In genomic region chr1:181232307-181233027, GRCm38 (mm10) we compare ENCODE assay signal across 8 mouse cellular contexts. TPM values are rescaled to one million over a fixed set of nuclear protein-coding genes. Genes with fewer than 3 reads are reported as not detected.
A peak's percentile ranks its signal among the peaks of the same experiment; 100 is the strongest.
DNase-seq lines count a peak whose midpoint lies in the region; ATAC-seq lines count a peak whose summit lies in the region.

No protein-coding gene starts in this region.

- peaks cover 32% of the 10 kb centered on the region for H3K4me1 ChIP-seq in liver, embryonic 11.5 days (replicated peaks; ENCODE audit: control insufficient read depth, insufficient read depth, low read length)

- ATAC-seq in liver, embryonic 11.5 days (replicated peaks; ENCODE audit: low FRiP score), result peak; percentile 76

- peak overlapping the region; percentile 23; the same call in 1 of the 2 replicates for H3K27ac ChIP-seq in liver, embryonic 11.5 days (ENCODE audit: low read depth, low read length)

- H3K4me3 ChIP-seq in liver, embryonic 11.5 days (ENCODE audit: low read depth, low read length), result no peak overlapping the region

- DNase-seq in 3T3-L1 (ENCODE audit: low read depth, low spot score) (peak; percentile 94), MN1 (ENCODE audit: low spot score) (peak; percentile 68)
- DNase-seq in cerebellum, adult 8-10 months, result peak; percentile 33
- DNase-seq in gastrocnemius, postnatal 25 days, result peak; percentile 75
- peak; percentile 80 to 88 for DNase-seq in kidney, adult 8-10 months
- peak; percentile 69 for DNase-seq in liver, embryonic 11.5 days (ENCODE audit: low spot score)
- peak; percentile 79 to 83 for DNase-seq in natural killer cell, adult 2 months (ENCODE audit: low spot score in 2 of 2)
- DNase-seq in thymus, adult 18-20 months, result peak; percentile 43 to 57

- 14% methylated on average over 8 of the region's 8 CpGs for WGBS in liver, embryonic 11.5 days

- peak overlapping the region; percentile 15; the same call in 1 of the 2 replicates for H3K9ac ChIP-seq in liver, embryonic 11.5 days (ENCODE audit: low read depth, low read length)

- H3K4me2 ChIP-seq in liver, embryonic 11.5 days, result no peak overlapping the region

- no peaks in the 10 kb centered on the region for H3K27me3 ChIP-seq in liver, embryonic 11.5 days (replicated peaks; ENCODE audit: control insufficient read depth, insufficient read depth, low read length)

- H3K9me3 ChIP-seq in liver, embryonic 11.5 days (ENCODE audit: control insufficient read depth, low read length), result no peaks in the 10 kb centered on the region

- no peaks in the 10 kb centered on the region for H3K36me3 ChIP-seq in liver, embryonic 11.5 days (ENCODE audit: control insufficient read depth, insufficient read depth, low read length)

RNA-seq across cellular contexts. Expression of gene Wdr26, which starts 20.7 kb away (rescaled TPM):
- total RNA-seq in gastrocnemius, postnatal 25 days (2021), result 10 to 100 TPM; 93.9 to 99.4 TPM
- polyA plus RNA-seq in liver, embryonic 11.5 days (2014; fragmentation: Nextera tagmentation; extraction: Ambion mirVana), result 33.8 and 40.0 TPM in 2 replicates

Comparison
In these comparisons a context has a peak if more than half of its experiments do, and no peak if none do; other contexts are left out.
1. DNase-seq: peak in every context shown above with its lines; median percentile 94 in 3T3-L1; 84 in kidney, adult 8-10 months; 81 in natural killer cell, adult 2 months; 75 in gastrocnemius, postnatal 25 days; 69 in liver, embryonic 11.5 days; 68 in MN1; 50 in thymus, adult 18-20 months; 33 in cerebellum, adult 8-10 months.